Comparison of ENCODE assay signal across 8 mouse cellular contexts in genomic region chr7:28812436-28812835, GRCm38 (mm10). TPM values are rescaled to one million over a fixed set of nuclear protein-coding genes. Genes with fewer than 3 reads are reported as not detected.
DNase-seq lines count a peak whose midpoint lies in the region; ATAC-seq and TF ChIP-seq lines count a peak whose summit lies in the region.

No protein-coding gene starts in this region.

- H3K4me1 ChIP-seq in heart, embryonic 11.5 days (ENCODE audit: control insufficient read depth, insufficient read depth, low read length), result peaks cover 47% of the 10 kb centered on the region
- peaks cover 69% of the 10 kb centered on the region for H3K4me1 ChIP-seq in liver, embryonic 13.5 days (replicated peaks)

- H3K27ac ChIP-seq in heart, embryonic 11.5 days (ENCODE audit: low read depth, low read length), result peak overlapping the region; percentile 43; the same call in 1 of the 2 replicates
- H3K27ac ChIP-seq in liver, embryonic 13.5 days, result peak overlapping the region; percentile 95

- peaks cover 59% of the 10 kb centered on the region for H3K79me3 ChIP-seq in C2C12 (ENCODE audit: low read depth)

- no peak for ATAC-seq in heart, embryonic 11.5 days (replicated peaks; ENCODE audit: insufficient number of reproducible peaks, low FRiP score, low TSS enrichment)
- ATAC-seq in liver, embryonic 13.5 days (ENCODE audit: low read depth), result no peak
- ATAC-seq in megakaryocyte-erythroid progenitor cell, adult 5-6 weeks (replicated peaks; ENCODE audit: low FRiP score, low TSS enrichment, poor library complexity, severe bottlenecking), result no peak

- peak overlapping the region; percentile 94 for H3K4me2 ChIP-seq in heart, embryonic 11.5 days
- peak overlapping the region; percentile 89 for H3K4me2 ChIP-seq in liver, embryonic 13.5 days

- no peaks in the 10 kb centered on the region for H3K27me3 ChIP-seq in C2C12 (ENCODE audit: control insufficient read depth, insufficient read depth, insufficient read length)
- no peaks in the 10 kb centered on the region for H3K27me3 ChIP-seq in heart, embryonic 11.5 days (ENCODE audit: control insufficient read depth, insufficient read depth, low read length)
- H3K27me3 ChIP-seq in liver, embryonic 13.5 days, result no peaks in the 10 kb centered on the region

- peak overlapping the region; percentile 59 for H3K4me3 ChIP-seq in C2C12 (ENCODE audit: insufficient read depth, poor library complexity, severe bottlenecking)
- peak overlapping the region; percentile 88 for H3K4me3 ChIP-seq in heart, embryonic 11.5 days (ENCODE audit: low read depth, low read length)
- peak overlapping the region; percentile 86 for H3K4me3 ChIP-seq in liver, embryonic 13.5 days (replicated peaks)

- peak; percentile 62 for DNase-seq in adrenal gland, postnatal 14 days
- DNase-seq in adrenal gland, postnatal 10 days, result no peak
- DNase-seq in liver, embryonic 13.5 days, result no peak
- DNase-seq in urinary bladder, postnatal 14 days (ENCODE audit: low spot score), result no peak
- no peak for DNase-seq in embryo, embryonic 10.5 days (ENCODE audit: low spot score)

- TF ChIP-seq CTCF in C2C12 (IDR thresholded peaks at IDR 0.05; ENCODE audit: control insufficient read depth, insufficient read depth, insufficient read length), result no peak

- H3K9ac ChIP-seq in heart, embryonic 11.5 days (ENCODE audit: low read depth, low read length), result peak overlapping the region; percentile 98
- peak overlapping the region; percentile 86 for H3K9ac ChIP-seq in liver, embryonic 13.5 days

- 59% methylated on average over 4 of the region's 4 CpGs for WGBS in heart, embryonic 11.5 days (ENCODE audit: insufficient replicate concordance)
- WGBS in liver, embryonic 13.5 days (ENCODE audit: insufficient replicate concordance), result 54% methylated on average over 4 of the region's 4 CpGs

- H3K36me3 ChIP-seq in C2C12 (ENCODE audit: control insufficient read depth, insufficient read depth), result peaks cover 60% of the 10 kb centered on the region
- H3K36me3 ChIP-seq in heart, embryonic 11.5 days (ENCODE audit: control insufficient read depth, insufficient read depth, low read length), result peaks cover 44% of the 10 kb centered on the region
- peaks cover 58% of the 10 kb centered on the region for H3K36me3 ChIP-seq in liver, embryonic 13.5 days

- no peaks in the 10 kb centered on the region for H3K9me3 ChIP-seq in heart, embryonic 11.5 days (replicated peaks; ENCODE audit: control insufficient read depth, low read length)
- H3K9me3 ChIP-seq in liver, embryonic 13.5 days (replicated peaks), result no peaks in the 10 kb centered on the region

- H3ac ChIP-seq in C2C12 (ENCODE audit: control insufficient read depth, insufficient read length, low read depth), result peak overlapping the region; percentile 58

- H3K79me2 ChIP-seq in C2C12 (ENCODE audit: control insufficient read depth, insufficient read depth), result peaks cover 62% of the 10 kb centered on the region

TF ChIP-seq in C2C12, 6 proteins besides CTCF, POLR2A, EP300 and RAD21:
- no peak for TF ChIP-seq FOSL1 (IDR thresholded peaks at IDR 0.05; ENCODE audit: insufficient read depth, low read length, poor library complexity, severe bottlenecking)
- no peak for TF ChIP-seq MYOG (IDR thresholded peaks at IDR 0.05; ENCODE audit: control insufficient read depth, extremely low read depth, insufficient read length)
- TF ChIP-seq MAX (IDR thresholded peaks at IDR 0.05), result no peak
- TF ChIP-seq USF1 (IDR thresholded peaks at IDR 0.05; ENCODE audit: low read depth), result no peak
- TF ChIP-seq MYOD1 (IDR thresholded peaks at IDR 0.05; ENCODE audit: control insufficient read depth, insufficient read length, low read depth), result no peak
- TF ChIP-seq CEBPB (IDR thresholded peaks at IDR 0.05; ENCODE audit: low read depth), result no peak

RNA-seq across cellular contexts. Expression of gene Hnrnpl, which starts 4.1 kb away (rescaled TPM):
- total RNA-seq in adrenal gland, postnatal 14 days (2021), result 423 and 480 TPM in 2 replicates
- total RNA-seq in adrenal gland, postnatal 10 days (2021), result 100 to 1,000 TPM; 459 to 528 TPM
- polyA plus RNA-seq in C2C12 (2012; fragmentation: generic; extraction: Trizol), result 303 TPM
- 210 and 212 TPM in 2 replicates for polyA plus RNA-seq in heart, embryonic 11.5 days (2014; fragmentation: Nextera tagmentation; extraction: Ambion mirVana)
- 130 and 154 TPM in 2 replicates for polyA plus RNA-seq in liver, embryonic 13.5 days (2015; fragmentation: Nextera tagmentation; extraction: Ambion mirVana)
- total RNA-seq in megakaryocyte-erythroid progenitor cell, adult 5-6 weeks (2014; fragmentation: Nextera tagmentation), result 437 and 487 TPM in 2 replicates
- total RNA-seq in megakaryocyte-erythroid progenitor cell, adult 5-6 weeks (2017), result 350 and 619 TPM in 2 replicates

RNA-seq across cellular contexts. Expression of gene Ech1, which starts 12.6 kb away (rescaled TPM):
- 1,138 and 1,196 TPM in 2 replicates for total RNA-seq in adrenal gland, postnatal 14 days (2021)
- total RNA-seq in adrenal gland, postnatal 10 days (2021), result 1,000 to 10,000 TPM; 1,178 to 1,235 TPM
- polyA plus RNA-seq in C2C12 (2012; fragmentation: generic; extraction: Trizol), result 106 TPM
- polyA plus RNA-seq in heart, embryonic 11.5 days (2014; fragmentation: Nextera tagmentation; extraction: Ambion mirVana), result 139 and 149 TPM in 2 replicates
- 74.5 and 77.7 TPM in 2 replicates for polyA plus RNA-seq in liver, embryonic 13.5 days (2015; fragmentation: Nextera tagmentation; extraction: Ambion mirVana)
- 119 and 130 TPM in 2 replicates for total RNA-seq in megakaryocyte-erythroid progenitor cell, adult 5-6 weeks (2014; fragmentation: Nextera tagmentation)
- 85.5 and 95.0 TPM in 2 replicates for total RNA-seq in megakaryocyte-erythroid progenitor cell, adult 5-6 weeks (2017)

RNA-seq across cellular contexts. Expression of gene Lgals4, which starts 21.2 kb away (rescaled TPM):
- total RNA-seq in adrenal gland, postnatal 14 days (2021), result 18.7 and 32.4 TPM in 2 replicates
- 10 to 100 TPM; 25.9 to 55.7 TPM for total RNA-seq in adrenal gland, postnatal 10 days (2021)
- polyA plus RNA-seq in C2C12 (2012; fragmentation: generic; extraction: Trizol), result 0.25 TPM
- polyA plus RNA-seq in heart, embryonic 11.5 days (2014; fragmentation: Nextera tagmentation; extraction: Ambion mirVana), result 2.2 and 3.9 TPM in 2 replicates
- polyA plus RNA-seq in liver, embryonic 13.5 days (2015; fragmentation: Nextera tagmentation; extraction: Ambion mirVana), result 1.6 and 3.1 TPM in 2 replicates
- total RNA-seq in megakaryocyte-erythroid progenitor cell, adult 5-6 weeks (2014; fragmentation: Nextera tagmentation), result 8.7 and 23.2 TPM in 2 replicates
- total RNA-seq in megakaryocyte-erythroid progenitor cell, adult 5-6 weeks (2017), result 2.6 and 3.8 TPM in 2 replicates

RNA-seq across cellular contexts. Expression of gene Rinl, which starts 23.7 kb away (rescaled TPM):
- total RNA-seq in adrenal gland, postnatal 14 days (2021), result 3.1 and 7.3 TPM in 2 replicates
- total RNA-seq in adrenal gland, postnatal 10 days (2021), result 1 to 10 TPM; 3.7 to 4.9 TPM
- 0.09 TPM for polyA plus RNA-seq in C2C12 (2012; fragmentation: generic; extraction: Trizol)
- 2.4 and 2.5 TPM in 2 replicates for polyA plus RNA-seq in heart, embryonic 11.5 days (2014; fragmentation: Nextera tagmentation; extraction: Ambion mirVana)
- 10.8 and 12.0 TPM in 2 replicates for polyA plus RNA-seq in liver, embryonic 13.5 days (2015; fragmentation: Nextera tagmentation; extraction: Ambion mirVana)
- total RNA-seq in megakaryocyte-erythroid progenitor cell, adult 5-6 weeks (2014; fragmentation: Nextera tagmentation), result 21.5 and 26.4 TPM in 2 replicates
- total RNA-seq in megakaryocyte-erythroid progenitor cell, adult 5-6 weeks (2017), result 17.9 and 24.5 TPM in 2 replicates

RNA-seq across cellular contexts. Expression of gene Nfkbib, which starts 45.1 kb away (rescaled TPM):
- total RNA-seq in adrenal gland, postnatal 14 days (2021), result 38.5 and 43.0 TPM in 2 replicates
- total RNA-seq in adrenal gland, postnatal 10 days (2021), result 10 to 100 TPM; 25.1 to 25.3 TPM
- polyA plus RNA-seq in C2C12 (2012; fragmentation: generic; extraction: Trizol), result 45.1 TPM
- 34.7 and 38.0 TPM in 2 replicates for polyA plus RNA-seq in heart, embryonic 11.5 days (2014; fragmentation: Nextera tagmentation; extraction: Ambion mirVana)
- 37.0 and 37.1 TPM in 2 replicates for polyA plus RNA-seq in liver, embryonic 13.5 days (2015; fragmentation: Nextera tagmentation; extraction: Ambion mirVana)
- total RNA-seq in megakaryocyte-erythroid progenitor cell, adult 5-6 weeks (2014; fragmentation: Nextera tagmentation), result 34.3 and 39.7 TPM in 2 replicates
- 10.3 and 12.8 TPM in 2 replicates for total RNA-seq in megakaryocyte-erythroid progenitor cell, adult 5-6 weeks (2017)
